Mouse (Mus musculus) liver, adult 2 months (tissue): ENCODE measurements at regions not wholly inside any gene's neighbourhood (a gene's known extent, or its start where the extent isn't known, plus 50 kb on each side); places are given as distances from the start of the nearest gene placed in this dataset.

Experiments used
- DNase-seq: peaks from one replicate; pipeline ENCODE4 v3.0.0-alpha.2; 2011; ENCODE audit warnings: low read depth, low spot score; ENCODE audit errors: extremely low read depth
- H3K27ac ChIP-seq: fragments of 200-500 bp; replicated peaks from 2 replicates; pipeline ENCODE4 v1.5.1; 2012; ENCODE audit warnings: low read depth, mild to moderate bottlenecking, control low read depth, inconsistent platforms, low read length; ENCODE audit not compliant: insufficient read depth
- H3K27me3 ChIP-seq: fragments of 200-500 bp; 2 replicates; pipeline ENCODE4 v1.6.1; 2012; ENCODE audit warnings: mild to moderate bottlenecking, moderate library complexity, low read length, inconsistent platforms; ENCODE audit not compliant: control insufficient read depth, insufficient read depth
- H3K36me3 ChIP-seq: fragments of 200-500 bp; 2 replicates; pipeline ENCODE4 v1.6.1; 2012; ENCODE audit warnings: low read length, inconsistent platforms; ENCODE audit not compliant: control insufficient read depth, insufficient read depth
- H3K4me1 ChIP-seq: fragments of 200-500 bp; 2 replicates; pipeline ENCODE4 v1.6.1; 2011; ENCODE audit warnings: low read length; ENCODE audit not compliant: control insufficient read depth, insufficient read depth
- H3K4me3 ChIP-seq: fragments of 200-500 bp; 2 replicates; pipeline ENCODE4 v1.5.1; 2011; ENCODE audit warnings: low read depth, mild to moderate bottlenecking, control low read depth, low read length, moderate library complexity; ENCODE audit not compliant: insufficient read depth
- H3K79me2 ChIP-seq: fragments of 200-500 bp; 2 replicates; pipeline ENCODE4 v1.6.1; 2012; ENCODE audit warnings: inconsistent platforms, mild to moderate bottlenecking, low read length, moderate library complexity; ENCODE audit not compliant: control insufficient read depth, insufficient read depth
- H3K9ac ChIP-seq: fragments of 200-500 bp; 2 replicates; pipeline ENCODE4 v1.6.1; 2012; ENCODE audit warnings: low read depth, mild to moderate bottlenecking, control low read depth, inconsistent platforms, low read length
- CTCF ChIP-seq: fragments of 200-500 bp; IDR thresholded peaks from 2 replicates; pipeline ENCODE4 v1.5.1; 2011; ENCODE audit warnings: low read depth, low read length, control low read depth
- POLR2A ChIP-seq: fragments of 200-500 bp; IDR thresholded peaks from 2 replicates; pipeline ENCODE4 v1.6.1; 2011; ENCODE audit warnings: low read length, control low read depth; ENCODE audit not compliant: insufficient read depth; ENCODE audit errors: extremely low read depth
- WGBS: fragments of 180-500 bp; shearing (Covaris S2); methylation state at CpG from one replicate; pipeline ENCODE4 v1.1.7; 2018; 5-methylcytosine and 5-hydroxymethylcytosine counted together

DNA sequence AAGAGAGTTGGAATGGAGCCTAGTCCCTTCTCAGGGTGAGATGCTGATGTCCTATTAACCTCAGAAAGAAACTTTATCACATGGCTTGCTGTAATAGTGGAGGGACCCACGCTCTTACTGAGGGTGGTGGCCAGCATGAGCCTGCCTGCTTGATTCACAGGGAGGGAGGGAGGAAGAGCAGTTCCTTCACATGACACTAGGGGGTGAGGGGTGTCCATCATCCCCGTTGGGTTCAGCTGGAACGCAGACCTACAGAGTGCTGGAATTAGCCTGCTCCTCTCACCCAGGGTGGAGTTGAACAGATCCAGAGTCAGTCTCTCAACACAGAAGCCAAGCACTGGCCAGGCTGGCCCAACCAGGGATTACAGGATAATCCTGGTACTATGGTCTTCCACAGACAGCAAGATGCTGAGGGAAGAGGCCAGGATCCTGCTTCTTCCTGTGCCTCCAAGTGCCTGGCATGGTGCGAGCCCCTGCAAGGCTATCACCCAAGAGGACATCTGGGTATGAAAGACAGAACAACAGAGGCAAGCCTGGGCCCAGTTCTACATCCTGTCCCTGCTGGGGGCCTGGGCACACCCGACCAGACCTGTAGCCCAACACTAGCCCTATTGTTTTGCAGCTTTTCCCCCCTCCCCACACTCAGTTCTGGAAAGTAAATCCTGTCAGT is 80.4 kb upstream of the Msx1 start:
- H3K4me3 ChIP-seq, result no peak overlapping the region
- H3K79me2 ChIP-seq, result no peaks in the 10 kb centered on the region
- DNase-seq, result peak; percentile 18
- no peaks in the 10 kb centered on the region for H3K4me1 ChIP-seq
- H3K36me3 ChIP-seq, result no peaks in the 10 kb centered on the region
- H3K9ac ChIP-seq, result no peak overlapping the region
- H3K27ac ChIP-seq, result no peak overlapping the region
- TF ChIP-seq CTCF, result peak; percentile 81
- no peak for TF ChIP-seq POLR2A
- H3K27me3 ChIP-seq, result peaks cover 9% of the 10 kb centered on the region; the same call in 1 of the 2 replicates
- WGBS, result 40% methylated on average over 5 of the region's 5 CpGs

DNA sequence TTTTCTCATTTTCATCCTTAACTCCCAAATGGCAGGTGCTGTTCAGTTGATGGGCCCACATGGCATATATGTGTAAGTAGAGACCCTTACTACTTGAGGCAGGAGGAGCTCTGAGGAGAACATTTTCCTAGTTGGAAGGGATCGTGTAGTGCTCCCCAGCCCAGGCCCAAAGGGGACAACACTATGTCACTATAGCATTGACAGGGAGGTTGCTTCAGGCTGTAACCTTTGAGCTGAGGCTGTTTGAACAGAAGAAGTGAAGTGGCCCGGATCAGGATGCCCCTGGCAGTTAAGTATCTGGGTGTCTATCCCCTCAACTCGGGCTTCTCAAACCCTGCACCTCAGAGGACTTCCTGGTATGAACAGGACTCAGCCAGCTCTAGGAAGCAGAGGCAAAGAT is 79.5 kb upstream of the Msx1 start:
- Histone ChIP-seq H3K27me3 (peaks cover 9% of the 10 kb centered on the region; the same call in 1 of the 2 replicates), H3K27ac (no peak overlapping the region), H3K79me2 (no peaks in the 10 kb centered on the region), H3K4me3 (no peak overlapping the region), H3K9ac (no peak overlapping the region), H3K4me1 (no peaks in the 10 kb centered on the region), H3K36me3 (no peaks in the 10 kb centered on the region)
- DNase-seq, result no peak
- TF ChIP-seq POLR2A (no peak), CTCF (no peak)
- 53% methylated on average over 3 of the region's 3 CpGs for WGBS

DNA sequence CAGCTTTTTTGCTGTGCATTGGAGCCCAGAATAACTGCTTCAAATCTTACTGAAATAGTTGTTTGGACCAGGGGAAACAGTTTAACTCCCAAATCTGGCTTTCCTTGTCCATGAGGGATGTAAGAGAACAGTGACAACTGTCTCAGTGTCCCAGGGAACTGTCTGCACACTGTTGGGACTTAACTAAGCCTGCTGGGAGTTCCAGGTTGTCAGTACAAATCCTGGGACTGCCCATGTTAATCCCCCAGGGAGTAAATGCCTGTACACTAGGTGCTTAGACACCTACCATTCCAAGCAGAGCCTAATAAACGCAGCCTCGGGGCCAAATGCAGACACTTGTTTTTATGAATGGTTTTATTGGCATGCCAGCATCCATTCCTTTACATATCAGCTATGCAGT is 78.4 kb upstream of the Msx1 start:
- no peaks in the 10 kb centered on the region for H3K36me3 ChIP-seq
- no peak overlapping the region for H3K4me3 ChIP-seq
- 66% methylated on average over 2 of the region's 2 CpGs for WGBS
- H3K27ac ChIP-seq, result no peak overlapping the region
- no peak for DNase-seq
- H3K9ac ChIP-seq, result no peak overlapping the region
- H3K4me1 ChIP-seq, result no peaks in the 10 kb centered on the region
- no peaks in the 10 kb centered on the region for H3K79me2 ChIP-seq
- TF ChIP-seq POLR2A, result no peak
- no peak for TF ChIP-seq CTCF
- peaks cover 9% of the 10 kb centered on the region; the same call in 1 of the 2 replicates for H3K27me3 ChIP-seq

DNA sequence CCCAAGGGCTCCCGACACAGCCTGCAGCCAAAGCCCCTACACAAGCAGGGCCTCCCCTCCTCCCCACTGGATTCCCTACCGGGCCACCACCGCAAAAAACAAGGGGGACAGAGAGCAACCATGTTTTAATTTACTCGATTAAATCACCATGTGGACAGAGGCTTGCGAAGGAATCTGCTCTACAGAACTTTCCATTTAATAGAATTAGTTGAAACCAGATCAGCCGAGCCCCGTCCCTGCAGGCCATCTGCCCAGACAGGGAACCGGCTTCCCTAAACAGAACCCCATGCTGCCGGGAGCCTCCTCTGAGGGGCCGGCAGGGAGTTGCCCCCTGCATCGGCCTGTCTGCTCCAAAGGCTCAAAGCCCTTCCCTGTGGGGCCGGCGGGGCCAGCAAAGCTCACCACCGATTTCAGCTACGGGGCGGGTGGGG is 77.5 kb upstream of the Msx1 start:
- H3K27me3 ChIP-seq, result peaks cover 9% of the 10 kb centered on the region; the same call in 1 of the 2 replicates
- no peaks in the 10 kb centered on the region for H3K4me1 ChIP-seq
- no peak overlapping the region for H3K4me3 ChIP-seq
- H3K79me2 ChIP-seq, result no peaks in the 10 kb centered on the region
- no peak overlapping the region for H3K27ac ChIP-seq
- H3K9ac ChIP-seq, result no peak overlapping the region
- TF ChIP-seq CTCF, result no peak
- no peak for TF ChIP-seq POLR2A
- DNase-seq, result no peak
- H3K36me3 ChIP-seq, result no peaks in the 10 kb centered on the region
- 3% methylated on average over 16 of the region's 16 CpGs for WGBS

DNA sequence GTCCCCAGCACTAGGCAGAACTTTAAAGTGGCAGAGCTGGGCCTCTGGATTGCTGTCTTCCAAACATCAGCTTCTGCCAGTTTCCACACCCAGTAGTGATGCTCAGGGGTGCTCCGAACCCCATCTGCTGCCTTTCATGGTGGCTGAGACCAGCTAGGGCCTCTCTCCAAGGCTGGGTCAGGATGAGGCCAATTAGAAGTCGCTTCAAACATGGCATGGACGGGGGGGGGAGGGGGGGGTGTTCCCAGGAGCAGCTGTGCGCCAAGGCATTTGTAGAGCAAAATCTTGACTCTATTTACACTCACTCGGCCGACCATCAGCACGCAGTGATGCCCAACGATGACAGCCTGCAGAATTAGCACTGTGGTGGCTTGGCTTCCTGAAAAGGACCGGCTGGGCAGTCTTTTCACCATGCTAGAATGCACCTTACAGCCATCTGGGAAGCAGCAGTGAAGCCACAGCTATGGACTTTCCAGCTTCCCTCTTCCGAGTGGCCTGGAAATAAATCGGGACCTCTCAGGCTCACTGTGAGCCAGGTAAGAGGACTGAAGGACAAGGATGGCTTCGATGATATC is 73.7 kb upstream of the Msx1 start:
- Histone ChIP-seq H3K27me3 (peaks cover 15% of the 10 kb centered on the region; the same call in 1 of the 2 replicates), H3K27ac (no peak overlapping the region), H3K9ac (no peak overlapping the region), H3K36me3 (no peaks in the 10 kb centered on the region), H3K4me3 (no peak overlapping the region), H3K4me1 (no peaks in the 10 kb centered on the region), H3K79me2 (no peaks in the 10 kb centered on the region)
- 72% methylated on average over 12 of the region's 12 CpGs for WGBS
- DNase-seq, result no peak
- TF ChIP-seq CTCF, result no peak
- TF ChIP-seq POLR2A, result no peak

DNA sequence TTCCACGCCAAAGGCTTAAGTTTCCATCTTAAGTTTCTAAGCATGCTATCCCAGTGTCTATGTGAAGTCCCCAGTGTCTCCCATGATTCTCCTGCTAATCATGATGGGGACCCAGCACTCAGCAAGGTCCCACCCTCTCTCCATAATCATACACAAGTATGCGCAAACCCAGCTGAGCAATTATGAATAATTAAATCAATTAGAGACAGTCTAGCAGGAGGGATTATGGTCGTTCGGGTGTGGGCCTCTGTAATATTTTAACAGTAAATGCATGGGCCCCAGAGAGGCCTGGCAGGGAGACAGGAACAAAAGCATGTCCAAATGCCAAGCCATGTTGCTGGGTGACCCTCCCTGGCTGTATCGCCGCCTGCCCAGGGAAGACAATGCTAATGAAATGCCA is 73.1 kb upstream of the Msx1 start:
- Histone ChIP-seq H3K36me3 (no peaks in the 10 kb centered on the region), H3K27ac (no peak overlapping the region), H3K27me3 (peaks cover 15% of the 10 kb centered on the region; the same call in 1 of the 2 replicates), H3K4me1 (no peaks in the 10 kb centered on the region), H3K79me2 (no peaks in the 10 kb centered on the region), H3K9ac (no peak overlapping the region), H3K4me3 (no peak overlapping the region)
- no peak for TF ChIP-seq POLR2A
- TF ChIP-seq CTCF, result no peak
- no peak for DNase-seq
- WGBS, result 85% methylated on average over 6 of the region's 6 CpGs
